Mouse (Mus musculus) right cerebral cortex, postnatal 36 days (tissue): Measurements from ENCODE around the gene Rsph6a.

ENCODE experiments used
- DNase-seq, 2 experiments: peaks; one replicate each; pipeline ENCODE4 v3.0.0; 2022; ENCODE audit warnings: low spot score in 2 of 2, mixed read lengths in 1 of 2

The Rsph6a gene

GRCm38 (mm10) chr7:19078732-19079131 lies 24.2 kb downstream of the Rsph6a start:
- DNase-seq: no peak

- DNase-seq: no peak
Measured at GRCm38 (mm10) chr7:19080451-19080950, 26.0 kb downstream of the Rsph6a start.

GRCm38 (mm10) chr7:19082171-19082570 lies 27.7 kb downstream of the Rsph6a start:
- no peak for DNase-seq

GRCm38 (mm10) chr7:19083096-19083495 lies 28.6 kb downstream of the Rsph6a start:
- DNase-seq: no peak

- DNase-seq: no peak
Measured at GRCm38 (mm10) chr7:19083701-19084100, 29.2 kb downstream of the Rsph6a start, which contains the start of gene Dmpk. Gene Dmpk, plus strand, starts transcription at chr7:19083849.

- no peak for DNase-seq
Measured at GRCm38 (mm10) chr7:19084277-19084771, 29.8 kb downstream of the Rsph6a start.

GRCm38 (mm10) chr7:19084921-19085473 lies 30.5 kb downstream of the Rsph6a start:
- DNase-seq: no peak

- DNase-seq: no peak
Measured at GRCm38 (mm10) chr7:19085495-19085894, 31.0 kb downstream of the Rsph6a start.

GRCm38 (mm10) chr7:19086042-19086441 lies 31.6 kb downstream of the Rsph6a start:
- no peak for DNase-seq

- no peak for DNase-seq
Measured at GRCm38 (mm10) chr7:19086760-19087159, 32.3 kb downstream of the Rsph6a start.

GRCm38 (mm10) chr7:19088813-19089212 lies 34.3 kb downstream of the Rsph6a start:
- no peak for DNase-seq

- no peak for DNase-seq
Measured at GRCm38 (mm10) chr7:19091913-19092312, 37.4 kb downstream of the Rsph6a start.

GRCm38 (mm10) chr7:19092381-19093173 lies 38.1 kb downstream of the Rsph6a start:
- DNase-seq: no peak

- no peak for DNase-seq
Measured at GRCm38 (mm10) chr7:19093174-19093521, 38.7 kb downstream of the Rsph6a start.

- DNase-seq: peak; percentile 72 to 81
Measured at GRCm38 (mm10) chr7:19093537-19094385, 39.3 kb downstream of the Rsph6a start.

GRCm38 (mm10) chr7:19094471-19094825 lies 40.0 kb downstream of the Rsph6a start, which contains the start of gene Six5:
Gene Six5, plus strand, starts transcription at chr7:19094594.
- DNase-seq: no peak

- DNase-seq: no peak
Measured at GRCm38 (mm10) chr7:19094826-19095750, 40.6 kb downstream of the Rsph6a start.

GRCm38 (mm10) chr7:19095751-19096110 lies 41.2 kb downstream of the Rsph6a start:
- DNase-seq: no peak

GRCm38 (mm10) chr7:19096421-19096976 lies 42.0 kb downstream of the Rsph6a start:
- no peak for DNase-seq

- DNase-seq: no peak
Measured at GRCm38 (mm10) chr7:19097217-19097616, 42.7 kb downstream of the Rsph6a start.

- no peak for DNase-seq
Measured at GRCm38 (mm10) chr7:19097863-19098262, 43.4 kb downstream of the Rsph6a start.
